Mouse (Mus musculus): ENCODE data around the gene Irf6. TPM values are rescaled to one million over a fixed set of nuclear protein-coding genes. Genes with fewer than 3 reads are reported as not detected.

Irf6 gene
- polyA plus RNA-seq, 3 experiments from 2014 or later: 3.9 to 6.5 (median 5.1) TPM

- ATAC-seq: peak; percentile 44
Measured at GRCm38 (mm10) chr1:193200640-193201382, 47.9 kb downstream of the Irf6 start.

DNA sequence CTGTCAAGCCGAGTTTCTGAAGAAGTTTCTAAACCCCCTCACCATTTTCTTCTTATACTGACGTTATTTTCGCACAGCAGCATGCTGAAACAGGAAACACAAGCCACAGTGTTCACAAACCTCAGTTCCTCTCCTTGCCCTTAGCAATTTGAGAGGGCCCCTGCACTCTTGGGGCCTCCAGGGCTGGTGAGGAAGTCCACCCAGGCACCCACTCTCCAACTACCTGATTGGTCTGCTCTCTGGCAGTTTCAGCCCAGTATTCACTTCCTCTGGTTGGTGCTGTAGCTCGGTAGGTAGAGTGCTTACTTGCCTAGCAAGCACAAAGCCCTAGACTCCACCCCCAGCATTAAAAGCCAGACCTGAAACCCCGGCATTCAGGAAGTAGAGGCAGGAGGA, 48.5 kb downstream of the Irf6 start, which contains the start of gene Traf3ip3:
TSS of gene Traf3ip3 (minus strand) at position 321 of the 396 bp plus-strand sequence.
- peak; percentile 91 for ATAC-seq

DNA sequence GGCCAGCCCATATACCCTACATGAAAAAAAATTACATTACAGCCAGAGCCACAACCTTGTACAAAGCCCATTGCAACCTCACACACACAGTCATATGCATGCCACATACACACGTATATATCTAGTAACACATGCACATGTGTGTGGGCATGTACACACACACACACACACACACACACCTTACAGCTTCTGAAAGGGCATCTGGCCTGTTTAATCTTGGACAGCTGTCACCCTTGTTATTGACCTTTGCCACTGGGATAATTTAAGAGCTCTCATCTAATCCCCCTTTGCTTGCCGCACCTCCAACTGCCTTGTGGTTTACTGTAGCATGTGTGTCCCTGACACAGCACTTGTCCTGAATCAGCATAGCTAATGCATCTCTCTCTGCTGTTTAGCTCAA, 50.9 kb downstream of the Irf6 start:
- no peak for ATAC-seq

DNA sequence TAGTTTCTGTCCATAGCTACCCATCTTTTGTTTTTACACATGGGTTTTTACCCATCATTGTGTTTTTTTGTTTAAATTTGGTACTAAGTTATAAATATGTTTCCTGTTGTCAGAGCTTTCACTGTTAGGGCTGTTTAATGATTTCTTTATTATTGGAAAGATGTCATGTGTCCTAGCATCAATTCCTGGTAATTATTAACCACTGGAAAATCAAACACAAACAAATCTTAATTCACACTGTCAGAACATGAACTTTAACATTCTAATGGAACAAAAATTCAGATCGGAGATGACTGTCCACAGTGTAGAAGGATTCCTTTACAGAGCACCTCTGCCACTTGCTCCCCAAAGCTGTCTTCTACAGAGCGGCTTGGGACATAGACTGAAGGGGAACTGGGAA, 52.5 kb downstream of the Irf6 start:
- ATAC-seq: no peak

DNA sequence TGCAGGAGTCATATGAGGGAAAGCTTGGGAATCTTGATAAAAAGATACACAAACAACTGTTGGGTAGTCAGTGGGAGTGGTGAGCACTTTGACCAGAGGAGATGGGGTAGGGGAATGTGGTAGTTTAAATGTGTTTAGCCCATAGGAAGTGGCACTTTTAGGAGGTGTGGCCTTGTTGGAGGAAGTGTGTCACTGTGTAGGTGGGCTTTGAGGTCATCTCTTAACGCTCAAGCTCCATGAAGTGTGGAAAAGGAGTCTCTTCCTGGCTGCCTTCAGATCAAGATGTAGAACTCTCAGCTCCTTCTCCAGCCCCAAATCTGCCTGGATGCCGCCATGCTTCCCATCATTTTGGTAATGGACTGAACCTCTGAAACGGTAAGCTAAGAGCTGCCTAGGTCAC, 54.6 kb downstream of the Irf6 start, which contains the start of gene Lamb3:
TSS of gene Lamb3 (plus strand) at position 197 of the 400 bp plus-strand sequence.
- ATAC-seq: peak; percentile 68

DNA sequence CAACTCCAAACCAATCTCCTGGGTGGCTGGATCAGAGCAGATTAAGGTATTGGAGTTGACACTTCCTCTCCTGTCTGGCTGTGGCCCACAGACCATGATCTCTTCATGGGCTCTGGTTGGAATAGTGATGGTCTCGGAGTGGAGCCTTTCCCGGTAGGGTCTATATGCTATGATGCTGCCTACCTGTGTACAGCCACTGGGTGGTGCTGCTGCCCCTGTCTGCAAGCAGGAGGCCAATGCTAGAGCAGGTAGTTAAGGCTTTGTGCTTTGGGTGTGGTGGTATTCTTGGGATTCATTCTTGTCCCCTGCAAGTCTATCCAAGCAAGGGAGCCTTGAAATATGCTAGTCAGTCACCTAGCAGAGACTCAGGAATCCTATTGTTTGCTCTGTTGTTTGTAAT, 55.3 kb downstream of the Irf6 start:
- peak; percentile 92 for ATAC-seq

- no peak for ATAC-seq
Measured at GRCm38 (mm10) chr1:193211371-193211770, 58.5 kb downstream of the Irf6 start.

- no peak for ATAC-seq
Measured at GRCm38 (mm10) chr1:193214053-193214452, 61.1 kb downstream of the Irf6 start.

DNA sequence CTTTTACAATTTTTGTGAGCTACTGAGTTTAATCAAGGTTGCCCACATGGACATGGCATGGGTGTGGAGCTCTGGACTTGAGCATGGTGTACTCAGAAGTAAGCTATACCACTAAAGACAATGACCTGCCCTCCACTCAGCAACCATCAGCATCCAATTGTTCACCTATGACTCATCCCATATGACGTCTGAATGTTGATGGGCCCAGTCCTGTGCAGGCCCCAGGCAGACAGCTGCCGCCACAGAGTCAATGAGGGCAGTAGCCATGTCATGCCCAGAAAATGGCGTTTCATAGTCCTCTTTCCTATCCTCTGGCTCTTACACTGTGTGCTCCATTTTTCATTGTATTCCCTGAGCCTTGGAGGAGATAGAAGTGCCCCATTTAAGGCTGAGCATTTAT, 63.1 kb downstream of the Irf6 start:
- ATAC-seq: no peak

- ATAC-seq: no peak
Measured at GRCm38 (mm10) chr1:193220408-193220807, 67.5 kb downstream of the Irf6 start.

Other genes starting within 250 kb of the Irf6 start
- not detected for gene Syt14, start 117.3 kb upstream of the Irf6 start, polyA plus RNA-seq (2017; shearing (Covaris generic))
- 10 to 100 TPM in 2 of 3 experiments, 1 to 10 TPM in 1; 5.0 to 15.1 (median 10.5) TPM for gene Diexf, start 22.8 kb upstream of the Irf6 start, polyA plus RNA-seq (2017; shearing (Covaris generic))
- 10 to 100 TPM in 2 of 3 experiments, 1 to 10 TPM in 1; 8.2 to 16.0 (median 15.3) TPM for gene A130010J15Rik, start 14.9 kb downstream of the Irf6 start, polyA plus RNA-seq (2017; shearing (Covaris generic))
- 100 to 1,000 TPM; 208 to 375 (median 335) TPM for gene Traf3ip3, start 48.6 kb downstream of the Irf6 start, polyA plus RNA-seq (2017; shearing (Covaris generic))
- 10 to 100 TPM; 16.6 to 23.0 (median 20.6) TPM for gene Lamb3, start 54.6 kb downstream of the Irf6 start, polyA plus RNA-seq (2017; shearing (Covaris generic))
- 100 to 1,000 TPM; 137 to 252 (median 149) TPM for gene Hsd11b1, start 111.0 kb downstream of the Irf6 start, polyA plus RNA-seq (2017; shearing (Covaris generic))
- under 1 TPM in 1 of 3 experiments, not detected in 2; 0.79 TPM for gene G0s2, start 120.1 kb downstream of the Irf6 start, polyA plus RNA-seq (2017; shearing (Covaris generic))
- gene Camk1g, start 217.2 kb downstream of the Irf6 start, polyA plus RNA-seq (2017; shearing (Covaris generic)): not detected

Data from inflammation-experienced regulatory T-cells, adult 6 months (primary cell).